Mouse (Mus musculus) kidney, adult 2 months (tissue): ENCODE measurements at regions not wholly inside any gene's neighbourhood (a gene's known extent, or its start where the extent isn't known, plus 50 kb on each side); places are given as distances from the start of the nearest gene placed in this dataset.

Source experiments
- DNase-seq: peaks from one replicate; pipeline ENCODE4 v3.0.0; 2021
- H3K27ac ChIP-seq: fragments of 200-500 bp; 2 replicates; pipeline ENCODE4 v1.5.1; 2012; ENCODE audit warnings: low read depth, low read length, control low read depth, inconsistent platforms; ENCODE audit not compliant: insufficient read depth
- H3K27me3 ChIP-seq: fragments of 200-500 bp; replicated peaks from 2 replicates; pipeline ENCODE4 v1.6.1; 2012; ENCODE audit warnings: mild to moderate bottlenecking, moderate library complexity, low read length, inconsistent platforms; ENCODE audit not compliant: control insufficient read depth, insufficient read depth
- H3K36me3 ChIP-seq: fragments of 200-500 bp; 2 replicates; pipeline ENCODE4 v1.6.1; 2012; ENCODE audit warnings: mild to moderate bottlenecking, moderate library complexity, low read length, inconsistent platforms; ENCODE audit not compliant: control insufficient read depth, insufficient read depth
- H3K4me1 ChIP-seq: fragments of 200-500 bp; 2 replicates; pipeline ENCODE4 v1.6.1; 2011; ENCODE audit warnings: low read length; ENCODE audit not compliant: control insufficient read depth, insufficient read depth
- H3K4me3 ChIP-seq: fragments of 200-500 bp; 2 replicates; pipeline ENCODE4 v1.5.1; 2011; ENCODE audit warnings: mild to moderate bottlenecking, low read depth, low read length, control low read depth; ENCODE audit not compliant: insufficient read depth
- CTCF ChIP-seq: fragments of 200-500 bp; conservative IDR thresholded peaks from 2 replicates; pipeline ENCODE4 v1.5.1; 2011; ENCODE audit warnings: low read depth, mild to moderate bottlenecking, control low read depth, low read length, moderate library complexity, mixed read lengths; ENCODE audit not compliant: insufficient read depth, insufficient read length
- POLR2A ChIP-seq: fragments of 200-500 bp; IDR thresholded peaks from one replicate; pipeline ENCODE4 v1.6.1; 2011; ENCODE audit warnings: low read depth, low read length, control low read depth
- WGBS: fragments of 180-500 bp; shearing (Covaris S2); methylation state at CpG from one replicate; pipeline ENCODE4 v1.1.7; 2018; 5-methylcytosine and 5-hydroxymethylcytosine counted together

- Histone ChIP-seq H3K27ac (peak overlapping the region; percentile 95), H3K4me3 (no peak overlapping the region), H3K4me1 (peaks cover 39% of the 10 kb centered on the region), H3K36me3 (no peaks in the 10 kb centered on the region), H3K27me3 (no peaks in the 10 kb centered on the region)
- TF ChIP-seq CTCF: no peak
- no peak for TF ChIP-seq POLR2A
- DNase-seq: no peak
- WGBS: 40% methylated on average over 4 of the region's 4 CpGs
Measured at GRCm38 (mm10) chr19:23058502-23058900, 82.5 kb upstream of the Klf9 start.

- H3K4me3 ChIP-seq: no peak overlapping the region
Measured at GRCm38 (mm10) chr19:23061081-23061640, 79.9 kb upstream of the Klf9 start.

GRCm38 (mm10) chr19:23061906-23062305 is 79.1 kb upstream of the Klf9 start:
- WGBS: 57% methylated on average over 2 of the region's 2 CpGs
- DNase-seq: no peak
- Histone ChIP-seq H3K27ac (peak overlapping the region; percentile 67; the same call in 1 of the 2 replicates), H3K27me3 (no peaks in the 10 kb centered on the region), H3K4me1 (peaks cover 53% of the 10 kb centered on the region), H3K36me3 (no peaks in the 10 kb centered on the region; the same call in 1 of the 2 replicates), H3K4me3 (no peak overlapping the region)
- TF ChIP-seq CTCF (no peak), POLR2A (no peak)

More at GRCm38 (mm10) chr19:23061081-23061640, 79.9 kb upstream of the Klf9 start:
- Histone ChIP-seq H3K4me1 (peaks cover 51% of the 10 kb centered on the region), H3K36me3 (no peaks in the 10 kb centered on the region; the same call in 1 of the 2 replicates), H3K27ac (no peak overlapping the region; the same call in 1 of the 2 replicates), H3K27me3 (no peaks in the 10 kb centered on the region)
- TF ChIP-seq POLR2A: no peak
- no peak for TF ChIP-seq CTCF
- DNase-seq: no peak
- 58% methylated on average over 9 of the region's 9 CpGs for WGBS

GRCm38 (mm10) chr19:23062851-23063250 is 78.2 kb upstream of the Klf9 start:
- peak; percentile 63 for DNase-seq
- Histone ChIP-seq H3K36me3 (no peaks in the 10 kb centered on the region; the same call in 1 of the 2 replicates), H3K27ac (peak overlapping the region; percentile 67; the same call in 1 of the 2 replicates), H3K4me1 (peaks cover 46% of the 10 kb centered on the region), H3K4me3 (no peak overlapping the region), H3K27me3 (no peaks in the 10 kb centered on the region)
- WGBS: 70% methylated on average over 5 of the region's 5 CpGs
- TF ChIP-seq CTCF: no peak
- TF ChIP-seq POLR2A: no peak

GRCm38 (mm10) chr19:23065548-23065947 is 75.5 kb upstream of the Klf9 start:
- DNase-seq: peak; percentile 91
- TF ChIP-seq POLR2A (no peak), CTCF (0 out of 2 replicates have a peak, but pooled peaks have one; percentile 22)
- no peak overlapping the region for H3K4me3 ChIP-seq
- peaks cover 44% of the 10 kb centered on the region for H3K4me1 ChIP-seq
- H3K27me3 ChIP-seq: no peaks in the 10 kb centered on the region
- H3K36me3 ChIP-seq: no peaks in the 10 kb centered on the region; the same call in 1 of the 2 replicates
- 46% methylated on average over 5 of the region's 5 CpGs for WGBS
- peak overlapping the region; percentile 99 for H3K27ac ChIP-seq

GRCm38 (mm10) chr19:23066726-23067125 is 74.3 kb upstream of the Klf9 start:
- DNase-seq: peak; percentile 87
- Histone ChIP-seq H3K4me1 (peaks cover 39% of the 10 kb centered on the region), H3K36me3 (no peaks in the 10 kb centered on the region; the same call in 1 of the 2 replicates), H3K27ac (peak overlapping the region; percentile 99), H3K27me3 (no peaks in the 10 kb centered on the region), H3K4me3 (no peak overlapping the region)
- TF ChIP-seq POLR2A (no peak), CTCF (no peak)
- WGBS: 61% methylated on average over 2 of the region's 2 CpGs

- Histone ChIP-seq H3K4me3 (no peak overlapping the region), H3K36me3 (no peaks in the 10 kb centered on the region; the same call in 1 of the 2 replicates), H3K27ac (peak overlapping the region; percentile 3; the same call in 1 of the 2 replicates), H3K27me3 (no peaks in the 10 kb centered on the region), H3K4me1 (peaks cover 33% of the 10 kb centered on the region)
- 71% methylated on average over 3 of the region's 3 CpGs for WGBS
- TF ChIP-seq CTCF (no peak), POLR2A (no peak)
- no peak for DNase-seq
Measured at GRCm38 (mm10) chr19:23068600-23068999, 72.4 kb upstream of the Klf9 start.
